Mouse (Mus musculus): ENCODE results near the gene Mpdu1. TPM values are rescaled to one million over a fixed set of nuclear protein-coding genes. Genes with fewer than 3 reads are reported as not detected.
A peak's percentile ranks its signal among the peaks of the same experiment; 100 is the strongest.
"Not testable (repeated sequence)": the region's sequence is repeated elsewhere in the genome, so short reads cannot be mapped to it uniquely, and the experiment has no call there.

Gene Mpdu1
- polyA plus RNA-seq, 1 experiment from 2014 or later: 83.0 TPM

- Histone ChIP-seq H3K4me2 (ENCODE audit: low read length) (no peak overlapping the region), H3K9ac (ENCODE audit: low read length) (no peak overlapping the region), H3K27ac (ENCODE audit: low read depth, low read length) (no peak overlapping the region), H3K4me1 (ENCODE audit: control insufficient read depth, insufficient read depth, low read length) (0 out of 2 replicates have a peak, but pooled peaks cover 2% of the 10 kb centered on the region), H3K9me3 (replicated peaks; ENCODE audit: control insufficient read depth, low read length) (no peaks in the 10 kb centered on the region), H3K27me3 (replicated peaks; ENCODE audit: control insufficient read depth, insufficient read depth, low read length) (no peaks in the 10 kb centered on the region), H3K4me3 (ENCODE audit: low read depth, low read length) (no peak overlapping the region), H3K36me3 (ENCODE audit: control insufficient read depth, insufficient read depth, low read length) (no peaks in the 10 kb centered on the region)
- 48% methylated on average over 2 of the region's 2 CpGs for WGBS
- ATAC-seq (no peak), DNase-seq (ENCODE audit: low spot score) (no peak)
Measured at GRCm38 (mm10) chr11:69704613-69705010, 42.2 kb upstream of the Mpdu1 start.

- DNase-seq (ENCODE audit: low spot score) (no peak), ATAC-seq (no peak)
- Histone ChIP-seq H3K4me1 (ENCODE audit: control insufficient read depth, insufficient read depth, low read length) (0 out of 2 replicates have a peak, but pooled peaks cover 2% of the 10 kb centered on the region), H3K9me3 (replicated peaks; ENCODE audit: control insufficient read depth, low read length) (no peaks in the 10 kb centered on the region), H3K4me2 (ENCODE audit: low read length) (no peak overlapping the region), H3K36me3 (ENCODE audit: control insufficient read depth, insufficient read depth, low read length) (no peaks in the 10 kb centered on the region), H3K9ac (ENCODE audit: low read length) (no peak overlapping the region), H3K27ac (ENCODE audit: low read depth, low read length) (no peak overlapping the region), H3K27me3 (replicated peaks; ENCODE audit: control insufficient read depth, insufficient read depth, low read length) (no peaks in the 10 kb centered on the region), H3K4me3 (ENCODE audit: low read depth, low read length) (no peak overlapping the region)
- 67% methylated on average over 8 of the region's 8 CpGs for WGBS
Measured at GRCm38 (mm10) chr11:69703814-69704612, 41.6 kb upstream of the Mpdu1 start.

GRCm38 (mm10) chr11:69703381-69703780 lies 40.9 kb upstream of the Mpdu1 start:
- not testable (repeated sequence) for H3K9ac ChIP-seq (ENCODE audit: low read length); H3K4me1 ChIP-seq (ENCODE audit: control insufficient read depth, insufficient read depth, low read length); H3K9me3 ChIP-seq (replicated peaks; ENCODE audit: control insufficient read depth, low read length); H3K27ac ChIP-seq (ENCODE audit: low read depth, low read length); H3K4me3 ChIP-seq (ENCODE audit: low read depth, low read length); H3K4me2 ChIP-seq (ENCODE audit: low read length); ATAC-seq; DNase-seq (ENCODE audit: low spot score); H3K27me3 ChIP-seq (replicated peaks; ENCODE audit: control insufficient read depth, insufficient read depth, low read length); H3K36me3 ChIP-seq (ENCODE audit: control insufficient read depth, insufficient read depth, low read length)
- 73% methylated on average over 2 of the region's 3 CpGs for WGBS

- H3K4me3 ChIP-seq (ENCODE audit: low read depth, low read length); H3K36me3 ChIP-seq (ENCODE audit: control insufficient read depth, insufficient read depth, low read length); H3K9ac ChIP-seq (ENCODE audit: low read length); H3K4me1 ChIP-seq (ENCODE audit: control insufficient read depth, insufficient read depth, low read length); H3K27me3 ChIP-seq (replicated peaks; ENCODE audit: control insufficient read depth, insufficient read depth, low read length); H3K4me2 ChIP-seq (ENCODE audit: low read length); H3K9me3 ChIP-seq (replicated peaks; ENCODE audit: control insufficient read depth, low read length); DNase-seq (ENCODE audit: low spot score); ATAC-seq; H3K27ac ChIP-seq (ENCODE audit: low read depth, low read length): not testable (repeated sequence)
- WGBS: 93% methylated on average over 10 of the region's 10 CpGs
Measured at GRCm38 (mm10) chr11:69702886-69703285, 40.4 kb upstream of the Mpdu1 start.

GRCm38 (mm10) chr11:69699595-69699994 lies 37.2 kb upstream of the Mpdu1 start:
- H3K4me3 ChIP-seq (ENCODE audit: low read depth, low read length): no peak overlapping the region
- no peaks in the 10 kb centered on the region for H3K9me3 ChIP-seq (replicated peaks; ENCODE audit: control insufficient read depth, low read length)
- no peak for ATAC-seq
- no peaks in the 10 kb centered on the region for H3K27me3 ChIP-seq (replicated peaks; ENCODE audit: control insufficient read depth, insufficient read depth, low read length)
- no peak for DNase-seq (ENCODE audit: low spot score)
- no peaks in the 10 kb centered on the region for H3K36me3 ChIP-seq (ENCODE audit: control insufficient read depth, insufficient read depth, low read length)
- no peak overlapping the region for H3K9ac ChIP-seq (ENCODE audit: low read length)
- no peak overlapping the region for H3K4me2 ChIP-seq (ENCODE audit: low read length)
- H3K27ac ChIP-seq (ENCODE audit: low read depth, low read length): no peak overlapping the region
- peaks cover 10% of the 10 kb centered on the region; the same call in 1 of the 2 replicates for H3K4me1 ChIP-seq (ENCODE audit: control insufficient read depth, insufficient read depth, low read length)
- 84% methylated on average over 1 of the region's 1 CpGs for WGBS

GRCm38 (mm10) chr11:69698574-69698973 lies 36.1 kb upstream of the Mpdu1 start:
- DNase-seq (ENCODE audit: low spot score) (no peak), ATAC-seq (no peak)
- Histone ChIP-seq H3K36me3 (ENCODE audit: control insufficient read depth, insufficient read depth, low read length) (no peaks in the 10 kb centered on the region), H3K9me3 (replicated peaks; ENCODE audit: control insufficient read depth, low read length) (no peaks in the 10 kb centered on the region), H3K27me3 (replicated peaks; ENCODE audit: control insufficient read depth, insufficient read depth, low read length) (no peaks in the 10 kb centered on the region), H3K4me2 (ENCODE audit: low read length) (no peak overlapping the region), H3K4me1 (ENCODE audit: control insufficient read depth, insufficient read depth, low read length) (peaks cover 10% of the 10 kb centered on the region; the same call in 1 of the 2 replicates), H3K4me3 (ENCODE audit: low read depth, low read length) (no peak overlapping the region), H3K27ac (ENCODE audit: low read depth, low read length) (no peak overlapping the region), H3K9ac (ENCODE audit: low read length) (no peak overlapping the region)
- WGBS: 74% methylated on average over 5 of the region's 5 CpGs

- no peaks in the 10 kb centered on the region for H3K36me3 ChIP-seq (ENCODE audit: control insufficient read depth, insufficient read depth, low read length)
- H3K9ac ChIP-seq (ENCODE audit: low read length): no peak overlapping the region
- H3K27ac ChIP-seq (ENCODE audit: low read depth, low read length): no peak overlapping the region
- H3K4me1 ChIP-seq (ENCODE audit: control insufficient read depth, insufficient read depth, low read length): peaks cover 10% of the 10 kb centered on the region; the same call in 1 of the 2 replicates
- ATAC-seq: no peak
- DNase-seq (ENCODE audit: low spot score): no peak
- no peaks in the 10 kb centered on the region for H3K27me3 ChIP-seq (replicated peaks; ENCODE audit: control insufficient read depth, insufficient read depth, low read length)
- no peaks in the 10 kb centered on the region for H3K9me3 ChIP-seq (replicated peaks; ENCODE audit: control insufficient read depth, low read length)
- H3K4me2 ChIP-seq (ENCODE audit: low read length): no peak overlapping the region
- no peak overlapping the region for H3K4me3 ChIP-seq (ENCODE audit: low read depth, low read length)
- 87% methylated on average over 3 of the region's 3 CpGs for WGBS
Measured at GRCm38 (mm10) chr11:69697396-69697795, 35.0 kb upstream of the Mpdu1 start.

- Histone ChIP-seq H3K9ac (ENCODE audit: low read length) (peak within 1 kb of the TSS; percentile 76), H3K27me3 (replicated peaks; ENCODE audit: control insufficient read depth, insufficient read depth, low read length) (no peaks in the 10 kb centered on the region), H3K4me3 (ENCODE audit: low read depth, low read length) (peak within 1 kb of the TSS; percentile 40), H3K4me1 (ENCODE audit: control insufficient read depth, insufficient read depth, low read length) (peaks cover 10% of the 10 kb centered on the region; the same call in 1 of the 2 replicates), H3K27ac (ENCODE audit: low read depth, low read length) (no peak within 1 kb of the TSS; the same call in 1 of the 2 replicates), H3K9me3 (replicated peaks; ENCODE audit: control insufficient read depth, low read length) (no peaks in the 10 kb centered on the region), H3K4me2 (ENCODE audit: low read length) (peak within 1 kb of the TSS; percentile 90), H3K36me3 (ENCODE audit: control insufficient read depth, insufficient read depth, low read length) (no peaks in the 10 kb centered on the region)
- WGBS: 1% methylated on average over 40 of the region's 41 CpGs
- ATAC-seq (peak; percentile 32; the same call in 1 of the 2 replicates), DNase-seq (ENCODE audit: low spot score) (no peak)
Measured at GRCm38 (mm10) chr11:69695361-69696181, 33.1 kb upstream of the Mpdu1 start, which contains the start of the genes Tnfsf12 and Tnfsfm13. Gene Tnfsf12, minus strand, starts transcription at chr11:69695849. Gene Tnfsfm13, minus strand, starts transcription at chr11:69696098.
